Mouse (Mus musculus): ENCODE measurements around the gene Flywch2.
"Not testable (repeated sequence)": the region's sequence is repeated elsewhere in the genome, so short reads cannot be mapped to it uniquely, and the experiment has no call there.

Gene Flywch2

DNA sequence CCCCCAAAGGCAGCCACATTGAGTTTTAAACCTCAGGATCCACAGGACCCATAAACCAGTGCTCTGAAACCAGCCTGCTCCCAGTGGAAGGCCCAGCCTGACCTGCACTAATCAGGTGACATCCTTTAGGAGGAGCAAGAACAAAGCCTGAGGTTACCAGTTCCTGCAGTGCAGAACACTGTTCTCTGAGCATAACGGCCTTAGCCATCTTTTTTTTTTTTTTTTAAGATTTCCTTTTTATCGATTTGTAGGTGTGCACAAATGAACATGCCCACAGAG lies 5.1 kb upstream of the Flywch2 start:
- in situ Hi-C loops (cut with MboI; ENCODE audit: low sequenced_read_pairs), result no loop called here

GRCm38 (mm10) chr17:23790269-23791078 lies 4.6 kb upstream of the Flywch2 start, which contains the start of gene Srrm2:
Gene Srrm2, plus strand, starts transcription at chr17:23790532.
- in situ Hi-C loops (cut with MboI; ENCODE audit: low sequenced_read_pairs), result no loop called here

DNA sequence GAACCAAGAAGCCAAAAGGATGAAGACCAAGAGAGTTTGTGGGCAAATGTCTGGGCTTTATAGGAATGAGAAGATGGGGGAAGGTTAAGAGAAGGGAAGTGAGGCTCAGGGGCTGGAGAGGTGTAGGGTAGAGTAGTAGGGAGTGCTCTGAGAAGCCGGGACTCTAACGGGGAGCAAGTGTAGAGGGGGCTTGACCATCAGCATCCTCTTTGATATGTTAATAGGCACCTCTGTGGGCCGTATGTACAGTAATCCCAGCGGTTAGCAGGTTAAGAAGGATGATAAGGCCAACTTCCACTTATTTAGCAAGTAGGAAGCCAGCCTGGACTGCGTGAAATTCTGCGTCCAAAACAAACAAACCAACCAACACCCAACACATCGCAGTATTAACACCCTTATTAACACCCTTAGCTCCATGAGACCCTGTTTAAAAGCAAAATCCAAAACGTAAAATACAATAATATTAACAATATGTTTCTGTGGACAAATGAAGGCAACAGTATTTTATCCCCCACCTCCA lies 3.9 kb upstream of the Flywch2 start:
- in situ Hi-C loops (cut with MboI; ENCODE audit: low sequenced_read_pairs), result no loop called here

DNA sequence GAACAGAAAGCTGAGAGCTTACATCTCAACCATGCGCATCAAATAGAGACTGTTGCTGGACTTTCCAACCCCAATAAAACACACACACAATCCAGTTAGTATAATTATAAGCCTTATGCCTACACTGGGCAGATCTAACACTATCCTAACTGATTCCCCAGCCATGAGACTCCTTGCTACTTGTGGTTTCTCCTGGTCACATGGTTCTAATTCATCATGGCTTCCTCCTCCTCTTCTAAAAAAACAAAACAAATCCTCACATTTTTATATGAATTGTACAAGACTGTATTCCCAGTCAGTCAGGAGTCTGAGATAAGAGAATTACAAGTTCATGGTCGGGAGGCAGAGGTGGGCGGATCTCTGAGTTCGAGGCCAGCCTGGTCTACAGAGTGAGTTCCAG lies 3.1 kb upstream of the Flywch2 start:
- in situ Hi-C loops (cut with MboI; ENCODE audit: low sequenced_read_pairs), result no loop called here

DNA sequence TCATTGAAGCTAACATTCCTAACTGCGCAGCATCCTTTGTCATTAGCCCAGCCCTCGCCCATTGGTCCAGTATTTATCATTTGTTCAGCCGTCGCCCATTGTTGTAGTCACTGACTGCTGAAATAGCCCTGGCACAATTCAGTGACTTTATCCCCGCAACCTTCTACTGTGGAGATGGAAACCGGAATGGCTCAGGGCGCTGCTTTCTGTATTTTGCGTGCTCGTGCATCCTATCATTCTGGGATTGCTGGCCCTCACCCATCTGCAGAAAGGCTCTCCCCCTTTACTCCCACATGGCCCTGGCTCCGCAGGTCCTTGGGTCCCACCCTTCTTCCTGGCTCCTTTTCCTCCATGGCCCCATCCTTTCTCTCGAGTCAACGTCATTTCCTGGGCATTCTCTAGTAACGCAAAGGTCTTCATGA lies 640 bp upstream of the Flywch2 start:
- in situ Hi-C loops (cut with MboI; ENCODE audit: low sequenced_read_pairs), result no loop called here

GRCm38 (mm10) chr17:23783352-23783751 lies 2.5 kb downstream of the Flywch2 start:
- in situ Hi-C loops (cut with MboI; ENCODE audit: low sequenced_read_pairs), result no loop called here

DNA sequence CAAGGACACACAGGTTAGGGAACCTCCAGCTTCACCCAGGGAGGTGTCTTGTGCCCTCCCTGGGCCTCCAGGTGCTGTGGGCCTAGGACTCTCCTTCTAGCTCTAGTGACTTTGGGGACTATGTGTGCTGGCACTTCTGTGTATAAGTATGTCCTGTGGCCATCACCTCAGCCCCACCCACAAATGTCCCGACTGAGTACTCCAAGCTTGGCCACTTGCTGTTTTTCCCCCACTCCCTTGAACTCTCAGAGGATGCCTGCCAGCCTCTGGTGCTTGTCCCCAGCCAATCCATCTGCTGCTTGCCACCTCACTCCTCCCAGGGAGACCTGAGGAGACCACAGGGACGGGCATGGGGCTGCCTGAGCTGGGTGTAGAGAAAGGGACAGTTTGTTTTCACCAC lies 7.4 kb downstream of the Flywch2 start:
- in situ Hi-C loops (cut with MboI; ENCODE audit: low sequenced_read_pairs), result no loop called here

- in situ Hi-C loops (cut with MboI; ENCODE audit: low sequenced_read_pairs), result no loop called here
Measured at GRCm38 (mm10) chr17:23777141-23777540, 8.7 kb downstream of the Flywch2 start.

- in situ Hi-C loops (cut with MboI; ENCODE audit: low sequenced_read_pairs), result no loop called here
Measured at GRCm38 (mm10) chr17:23776216-23776615, 9.7 kb downstream of the Flywch2 start.

DNA sequence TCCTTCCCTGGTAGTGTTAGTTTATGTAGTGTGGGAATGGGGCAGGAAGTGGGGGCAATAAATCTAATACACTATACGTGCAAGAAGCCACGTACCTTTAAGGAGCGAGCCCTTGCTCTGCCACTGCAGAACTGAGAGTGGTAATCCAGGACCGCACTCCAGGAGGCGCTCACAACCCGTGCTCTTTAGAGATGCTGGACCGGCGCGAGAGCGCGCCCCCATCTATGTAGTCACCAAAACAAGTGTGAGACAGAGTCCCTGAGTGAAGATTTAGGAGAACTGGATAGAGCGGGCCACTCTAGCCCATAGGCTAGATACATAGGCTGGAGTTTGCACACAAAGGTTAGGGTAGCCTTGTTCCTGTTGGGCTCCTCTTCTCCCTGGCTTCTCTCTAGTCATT lies 11.8 kb downstream of the Flywch2 start:
- in situ Hi-C loops (cut with MboI; ENCODE audit: low sequenced_read_pairs), result no loop called here

DNA sequence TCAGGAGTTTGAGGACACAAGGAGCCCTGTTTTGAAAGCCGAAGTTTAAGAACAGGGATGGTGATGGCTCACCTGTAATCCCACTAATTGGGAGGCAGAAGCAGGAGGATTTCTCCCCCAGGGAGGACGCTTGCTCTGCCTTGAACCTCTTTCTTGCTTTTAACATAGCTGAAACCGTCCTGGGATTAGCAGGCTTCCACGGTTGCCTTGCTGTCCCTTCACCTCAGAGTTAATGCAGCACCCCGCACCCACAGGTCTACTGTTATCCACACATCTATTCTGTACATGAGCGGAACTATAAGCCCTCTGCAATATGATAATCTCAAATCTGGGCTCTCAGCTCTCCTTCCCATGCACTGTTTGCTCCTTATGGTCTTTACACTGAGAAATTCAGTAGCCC lies 12.2 kb downstream of the Flywch2 start:
- in situ Hi-C loops (cut with MboI; ENCODE audit: low sequenced_read_pairs), result no loop called here

DNA sequence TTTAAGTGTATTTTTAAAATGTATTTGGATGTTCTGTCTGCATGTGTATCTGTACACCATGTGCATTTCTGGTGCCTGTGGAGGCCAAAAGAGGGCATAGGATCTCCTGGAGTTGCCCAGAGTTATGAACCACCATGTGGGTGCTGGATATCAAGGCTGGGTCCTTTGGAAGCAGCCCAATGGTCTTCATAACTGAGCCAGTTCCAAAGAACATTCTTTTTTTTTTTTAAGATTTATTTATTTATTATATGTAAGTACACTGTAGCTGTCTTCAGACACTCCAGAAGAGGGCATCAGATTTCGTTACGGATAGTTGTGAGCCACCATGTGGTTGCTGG lies 13.7 kb downstream of the Flywch2 start:
- in situ Hi-C loops (cut with MboI; ENCODE audit: low sequenced_read_pairs), result not testable (repeated sequence)

DNA sequence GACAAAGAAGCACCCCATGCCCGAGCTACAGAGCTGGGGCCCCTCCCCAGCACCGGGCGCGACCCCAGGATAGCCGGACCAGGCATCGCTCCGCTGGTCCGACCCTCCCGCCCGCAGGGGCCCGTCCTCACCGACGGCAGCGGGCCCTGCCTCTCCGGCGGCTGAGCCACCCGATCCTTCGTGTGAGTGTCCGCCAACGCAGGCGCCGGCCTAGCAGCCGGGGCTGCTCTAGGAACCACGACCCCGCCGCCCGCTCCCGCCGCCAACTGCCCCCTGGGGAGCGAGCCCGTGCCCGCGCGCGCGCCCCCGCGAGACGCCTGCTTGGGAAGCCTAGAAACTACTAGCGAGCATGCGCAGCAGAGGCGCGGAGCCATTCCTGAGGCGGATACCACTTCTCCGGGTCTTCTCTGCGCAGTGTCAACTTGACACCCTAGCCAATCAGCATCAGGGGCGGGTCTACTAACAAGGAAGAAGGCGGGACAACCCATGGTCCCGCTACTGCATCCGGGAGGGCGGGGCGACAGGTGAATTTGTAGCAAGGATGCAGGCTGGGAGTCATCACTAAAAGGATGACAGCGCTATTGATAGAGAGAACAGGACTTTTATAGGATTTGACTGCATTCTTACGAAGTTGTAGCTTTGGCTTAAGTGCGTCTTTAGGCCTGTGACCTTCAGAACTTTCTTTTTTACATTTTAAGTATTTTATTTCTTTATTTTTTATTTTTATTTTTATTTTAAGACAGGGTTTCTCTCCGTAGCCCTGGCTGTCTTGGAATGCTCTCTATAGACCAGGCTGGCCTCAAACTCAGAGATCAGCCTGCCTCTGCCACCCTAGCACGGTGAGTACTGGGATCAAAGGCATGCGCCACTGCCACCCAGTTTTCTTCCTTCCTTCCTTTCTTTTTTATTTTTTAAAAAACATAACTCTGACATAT lies 14.3 kb downstream of the Flywch2 start, which contains the start of gene Flywch1:
Flywch1 (minus strand) TSS at position 319 of the 935 bp plus-strand sequence.
- in situ Hi-C loops (cut with MboI; ENCODE audit: low sequenced_read_pairs), result no loop called here

GRCm38 (mm10) chr17:23770896-23771283 lies 15.0 kb downstream of the Flywch2 start:
- in situ Hi-C loops (cut with MboI; ENCODE audit: low sequenced_read_pairs), result no loop called here

DNA sequence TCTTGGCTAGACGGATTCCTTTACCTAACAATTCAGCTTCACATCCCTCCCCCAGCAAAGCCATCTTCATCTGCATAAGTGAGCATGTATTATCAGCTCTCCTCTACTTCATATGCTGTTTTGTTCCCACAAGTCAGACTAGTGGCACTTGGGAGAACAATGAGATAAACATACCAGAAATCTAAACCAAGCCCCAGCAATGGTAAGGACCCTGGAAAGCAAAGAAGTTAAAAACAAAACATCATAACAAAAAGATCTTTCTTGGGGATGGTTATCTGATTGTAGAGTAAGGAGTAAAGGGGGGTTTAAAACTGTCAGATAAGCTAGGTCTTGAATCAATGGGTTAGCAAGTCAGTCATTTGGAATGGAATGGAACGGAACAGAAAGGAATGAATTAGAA lies 15.4 kb downstream of the Flywch2 start:
- in situ Hi-C loops (cut with MboI; ENCODE audit: low sequenced_read_pairs), result no loop called here

DNA sequence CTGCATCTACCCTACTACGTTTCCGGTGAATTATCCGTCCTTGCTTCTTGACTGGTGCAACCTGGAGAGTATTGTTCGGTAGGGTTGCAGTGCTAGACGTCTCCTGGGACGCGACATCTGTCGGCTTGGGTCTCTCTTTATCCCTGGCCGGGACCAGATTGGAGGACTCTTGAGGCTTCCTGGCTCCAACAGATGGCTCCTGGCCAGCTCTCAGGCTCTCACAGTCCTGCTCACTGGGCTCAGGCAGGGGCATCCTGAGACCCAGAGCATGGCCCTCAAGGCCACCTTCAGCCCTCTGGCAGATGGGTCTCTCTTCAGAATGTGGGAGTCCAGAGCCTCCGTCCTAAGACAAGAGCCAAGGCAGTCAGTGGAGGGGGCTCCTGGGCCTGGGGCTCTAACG lies 22.9 kb downstream of the Flywch2 start:
- in situ Hi-C loops (cut with MboI; ENCODE audit: low sequenced_read_pairs), result no loop called here

DNA sequence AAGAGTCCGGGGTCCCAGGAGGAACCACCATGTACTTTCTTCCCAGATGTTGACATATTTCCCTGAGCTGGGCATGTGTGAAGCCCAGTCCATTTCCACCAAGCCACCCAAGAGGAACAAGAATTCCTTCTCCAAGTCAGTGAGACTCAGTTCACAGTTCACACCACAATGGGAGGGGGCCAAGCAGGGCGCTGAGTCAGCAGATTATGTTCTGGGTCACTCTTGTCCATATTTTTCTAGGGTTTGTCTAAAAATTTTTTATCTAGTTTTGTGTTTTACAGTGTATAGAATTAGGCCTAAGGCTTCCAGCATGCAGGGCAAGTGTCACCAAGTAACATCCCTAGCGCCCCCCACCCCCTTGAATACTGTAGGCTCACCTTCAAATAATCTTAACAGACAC lies 24.7 kb downstream of the Flywch2 start:
- in situ Hi-C loops (cut with MboI; ENCODE audit: low sequenced_read_pairs), result no loop called here

DNA sequence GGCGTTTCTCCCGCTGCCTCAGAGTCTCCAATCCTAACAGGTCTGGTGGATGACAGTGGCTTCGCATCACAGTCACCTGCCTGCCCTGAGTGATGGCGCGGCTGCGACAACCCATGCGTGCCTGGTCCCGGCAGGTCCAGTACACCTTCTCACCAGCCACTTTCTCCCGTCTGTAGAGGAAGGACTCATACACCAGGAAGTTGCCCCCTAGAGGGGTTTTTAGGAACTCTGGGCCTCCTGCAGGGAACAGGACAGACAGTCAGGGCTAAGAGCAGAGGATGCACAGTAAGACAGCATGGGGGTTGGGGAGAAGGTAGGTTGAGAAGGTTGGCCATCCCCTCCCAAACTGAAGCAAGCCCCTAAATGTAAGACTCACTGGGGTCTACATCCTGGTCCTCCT lies 25.6 kb downstream of the Flywch2 start:
- in situ Hi-C loops (cut with MboI; ENCODE audit: low sequenced_read_pairs), result no loop called here

DNA sequence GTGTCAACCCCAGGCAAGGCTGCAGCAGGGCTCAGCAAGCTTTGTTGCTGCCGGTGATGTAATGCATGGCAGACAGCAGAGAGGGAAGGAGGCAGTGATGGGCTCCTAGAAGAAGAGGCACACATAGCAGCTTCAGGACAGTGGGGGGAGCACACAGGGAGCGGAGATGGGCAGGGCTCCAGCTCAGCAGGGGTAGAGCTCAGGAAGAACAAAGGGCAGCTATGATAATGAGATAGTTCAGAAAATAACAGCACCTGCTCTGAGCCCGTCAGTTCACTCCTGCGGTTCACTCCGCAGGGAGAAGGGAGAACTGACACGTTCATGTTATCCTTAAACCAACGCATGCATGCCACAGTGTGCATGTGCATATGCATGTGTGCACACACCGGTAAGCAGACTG lies 27.1 kb downstream of the Flywch2 start:
- in situ Hi-C loops (cut with MboI; ENCODE audit: low sequenced_read_pairs), result no loop called here

DNA sequence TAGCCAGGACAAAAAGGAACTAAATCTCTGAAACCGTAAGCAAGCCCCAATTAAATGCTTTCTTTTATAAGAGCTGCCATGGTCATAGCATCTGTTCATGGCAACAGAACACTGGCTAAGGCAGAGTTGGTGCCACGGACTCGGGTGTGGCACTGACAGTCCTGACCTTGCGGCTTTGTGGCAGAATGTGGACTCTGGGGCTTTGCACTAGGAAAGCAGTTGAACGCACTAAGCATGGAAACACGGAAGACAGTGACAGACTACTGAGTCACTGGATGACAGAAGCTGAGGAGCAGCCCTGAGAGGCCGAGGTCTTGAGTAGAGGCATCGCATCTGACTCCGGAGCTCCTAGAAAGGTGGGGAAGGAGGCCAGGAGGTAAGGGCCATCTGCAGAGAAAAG lies 28.3 kb downstream of the Flywch2 start:
- in situ Hi-C loops (cut with MboI; ENCODE audit: low sequenced_read_pairs), result no loop called here

DNA sequence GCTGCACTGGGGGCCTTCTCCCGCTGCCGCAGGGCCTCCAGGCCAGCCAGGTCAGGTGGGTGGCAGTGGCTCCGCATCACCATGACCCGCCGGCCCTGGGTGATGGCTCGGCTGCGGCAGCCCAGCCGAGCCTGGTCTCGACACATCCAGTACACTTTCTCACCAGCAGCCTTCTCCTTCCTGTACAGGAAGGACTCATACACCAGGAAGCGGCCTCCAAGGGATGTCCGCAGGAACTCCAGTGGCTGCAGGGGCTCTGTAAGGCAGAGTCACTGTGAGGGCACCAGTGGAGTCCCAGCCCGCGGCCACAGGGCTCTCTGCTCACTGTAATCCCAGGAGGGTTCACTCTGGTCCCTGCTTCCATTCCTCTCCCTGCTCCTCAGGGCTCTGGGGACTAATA lies 30.2 kb downstream of the Flywch2 start:
- in situ Hi-C loops (cut with MboI; ENCODE audit: low sequenced_read_pairs), result no loop called here
